Mouse (Mus musculus) thymus, adult 2 months (tissue): Measurements from ENCODE around the gene Klrb1.

Source experiments
- CTCF ChIP-seq: fragments of 200-500 bp; IDR thresholded peaks from 2 replicates; pipeline ENCODE4 v1.5.1; 2012; ENCODE audit warnings: mild to moderate bottlenecking, control low read depth, low read length, moderate library complexity, borderline replicate concordance; ENCODE audit not compliant: control insufficient read depth, poor library complexity, insufficient read depth; ENCODE audit errors: extremely low read depth
- POLR2A ChIP-seq: fragments of 200-500 bp; IDR thresholded peaks from 2 replicates; pipeline ENCODE4 v1.6.1; 2012; ENCODE audit warnings: mild to moderate bottlenecking, low read length, control low read depth, moderate library complexity; ENCODE audit not compliant: control insufficient read depth, poor library complexity, insufficient read depth; ENCODE audit errors: extremely low read depth

- TF ChIP-seq POLR2A (no peak), CTCF (no peak)
Measured at GRCm38 (mm10) chr6:128679574-128679973, 43.3 kb downstream of the Klrb1 start.
